ENCODE assay signal across 8 mouse cellular contexts in the genomic region with DNA sequence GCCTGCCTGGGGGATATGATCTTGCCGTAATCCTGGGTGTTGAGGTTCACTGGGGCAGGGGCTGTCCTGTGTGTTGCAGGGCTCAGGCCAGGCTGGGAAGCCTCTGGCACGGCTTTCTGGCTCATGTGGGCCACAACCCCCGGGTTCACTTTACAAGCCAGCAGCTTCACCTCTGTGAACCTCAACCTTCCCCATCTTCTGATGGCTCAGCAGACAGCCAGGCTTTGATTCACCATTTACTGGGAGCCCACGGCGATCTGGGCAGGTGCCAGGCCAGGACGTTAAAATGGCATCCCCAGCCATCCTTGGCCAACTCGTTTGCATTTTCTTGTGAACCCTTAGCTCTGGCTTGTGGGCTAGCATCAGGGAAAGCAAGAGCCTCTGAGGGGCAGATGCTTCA. TPM values are rescaled to one million over a fixed set of nuclear protein-coding genes. Genes with fewer than 3 reads are reported as not detected.
DNase-seq lines count a peak whose midpoint lies in the region; ATAC-seq and TF ChIP-seq lines count a peak whose summit lies in the region.

No protein-coding gene starts in this region.

- peak overlapping the region; percentile 68 for H3K9ac ChIP-seq in lung, embryonic 16.5 days (ENCODE audit: low read length)
- H3K9ac ChIP-seq in forebrain, embryonic 14.5 days (ENCODE audit: low read length) = peak overlapping the region; percentile 52
- H3K9ac ChIP-seq in limb, embryonic 11.5 days (ENCODE audit: low read length) = no peak overlapping the region
- H3K9ac ChIP-seq in stomach, embryonic 14.5 days (replicated peaks; ENCODE audit: low read depth, low read length) = peak overlapping the region; percentile 8; the same call in 1 of the 2 replicates

- peaks cover 8% of the 10 kb centered on the region for H3K27me3 ChIP-seq in lung, embryonic 16.5 days (ENCODE audit: control insufficient read depth, insufficient read depth, low read depth, low read length)
- peaks cover 36% of the 10 kb centered on the region for H3K27me3 ChIP-seq in forebrain, embryonic 14.5 days (replicated peaks; ENCODE audit: control insufficient read depth, insufficient read depth, low read length)
- peaks cover 34% of the 10 kb centered on the region for H3K27me3 ChIP-seq in limb, embryonic 11.5 days (ENCODE audit: control insufficient read depth, insufficient read depth, low read length)
- no peaks in the 10 kb centered on the region for H3K27me3 ChIP-seq in stomach, embryonic 14.5 days (ENCODE audit: control insufficient read depth, insufficient read depth, low read length)

- peak overlapping the region; percentile 63 for H3K4me3 ChIP-seq in lung, embryonic 16.5 days (ENCODE audit: low read length)
- H3K4me3 ChIP-seq in lung, adult 2 months (replicated peaks; ENCODE audit: extremely low read depth, low read depth, low read length) = no peak overlapping the region
- H3K4me3 ChIP-seq in forebrain, embryonic 14.5 days (ENCODE audit: low read depth, low read length) = peak overlapping the region; percentile 38
- H3K4me3 ChIP-seq in limb, embryonic 11.5 days (ENCODE audit: low read depth, low read length) = peak overlapping the region; percentile 29
- peak overlapping the region; percentile 42 for H3K4me3 ChIP-seq in stomach, embryonic 14.5 days (ENCODE audit: low read depth, low read length)

- H3K36me3 ChIP-seq in lung, embryonic 16.5 days (ENCODE audit: control insufficient read depth, insufficient read depth, low read length) = no peaks in the 10 kb centered on the region
- H3K36me3 ChIP-seq in forebrain, embryonic 14.5 days (ENCODE audit: control insufficient read depth, insufficient read depth, low read length) = no peaks in the 10 kb centered on the region
- no peaks in the 10 kb centered on the region; the same call in 1 of the 2 replicates for H3K36me3 ChIP-seq in limb, embryonic 11.5 days (ENCODE audit: control insufficient read depth, insufficient read depth, low read length)
- H3K36me3 ChIP-seq in stomach, embryonic 14.5 days (ENCODE audit: control insufficient read depth, insufficient read depth, low read length) = no peaks in the 10 kb centered on the region

- H3K4me1 ChIP-seq in lung, embryonic 16.5 days (replicated peaks; ENCODE audit: control insufficient read depth, insufficient read depth, low read length) = peaks cover 12% of the 10 kb centered on the region
- H3K4me1 ChIP-seq in lung, adult 2 months (ENCODE audit: control insufficient read depth, insufficient read depth, low read length) = peaks cover 2% of the 10 kb centered on the region; the same call in 1 of the 2 replicates
- peaks cover 8% of the 10 kb centered on the region; the same call in 1 of the 2 replicates for H3K4me1 ChIP-seq in forebrain, embryonic 14.5 days (ENCODE audit: control insufficient read depth, insufficient read depth, low read length)
- peaks cover 11% of the 10 kb centered on the region for H3K4me1 ChIP-seq in limb, embryonic 11.5 days (ENCODE audit: control insufficient read depth, insufficient read depth, low read length)
- 0 out of 2 replicates have a peak, but pooled peaks cover 4% of the 10 kb centered on the region for H3K4me1 ChIP-seq in stomach, embryonic 14.5 days (ENCODE audit: control insufficient read depth, insufficient read depth, low read length)

- peak overlapping the region; percentile 89 for H3K4me2 ChIP-seq in lung, embryonic 16.5 days (ENCODE audit: low read depth, low read length)
- H3K4me2 ChIP-seq in forebrain, embryonic 14.5 days (ENCODE audit: low read length) = peak overlapping the region; percentile 80
- H3K4me2 ChIP-seq in limb, embryonic 11.5 days (ENCODE audit: low read depth, severe bottlenecking) = peak overlapping the region; percentile 73
- peak overlapping the region; percentile 97 for H3K4me2 ChIP-seq in stomach, embryonic 14.5 days (replicated peaks; ENCODE audit: low read depth, low read length)

- DNase-seq in lung, adult 2 months = no peak
- no peak for DNase-seq in forebrain, embryonic 14.5 days (ENCODE audit: low spot score)
- DNase-seq in limb, embryonic 11.5 days (ENCODE audit: low spot score) = no peak
- DNase-seq in layer of hippocampus, adult 9-11 months = no peak
- no peak for DNase-seq in adrenal gland, postnatal 25 days
- DNase-seq in right cerebral cortex, adult 2 months (ENCODE audit: low spot score in 2 of 2) = no peak

- TF ChIP-seq POLR2A in lung, adult 2 months (IDR thresholded peaks at IDR 0.05; ENCODE audit: borderline replicate concordance, extremely low read depth, low read depth, low read length) = no peak

- H3K9me3 ChIP-seq in lung, embryonic 16.5 days (ENCODE audit: control insufficient read depth, low read length) = 0 out of 2 replicates have a peak, but pooled peaks cover 2% of the 10 kb centered on the region
- no peaks in the 10 kb centered on the region for H3K9me3 ChIP-seq in forebrain, embryonic 14.5 days (replicated peaks; ENCODE audit: control insufficient read depth, low read length)
- no peaks in the 10 kb centered on the region for H3K9me3 ChIP-seq in limb, embryonic 11.5 days (ENCODE audit: control insufficient read depth, low read length)
- H3K9me3 ChIP-seq in stomach, embryonic 14.5 days (ENCODE audit: control insufficient read depth, low read depth, low read length) = no peaks in the 10 kb centered on the region

- TF ChIP-seq CTCF in lung, adult 2 months (IDR thresholded peaks at IDR 0.05; ENCODE audit: insufficient read depth, low read length) = no peak

- no peak overlapping the region for H3K27ac ChIP-seq in lung, embryonic 16.5 days (ENCODE audit: low read length)
- H3K27ac ChIP-seq in forebrain, embryonic 14.5 days (ENCODE audit: low read depth, low read length) = no peak overlapping the region
- no peak overlapping the region for H3K27ac ChIP-seq in limb, embryonic 11.5 days (replicated peaks; ENCODE audit: low read depth, low read length)
- H3K27ac ChIP-seq in stomach, embryonic 14.5 days (ENCODE audit: low read length) = no peak overlapping the region

- no peak for ATAC-seq in lung, embryonic 16.5 days (ENCODE audit: low read depth)
- ATAC-seq in forebrain, embryonic 14.5 days = no peak
- ATAC-seq in limb, embryonic 11.5 days (ENCODE audit: insufficient number of reproducible peaks, low FRiP score, low TSS enrichment, low read depth) = no peak
- ATAC-seq in stomach, embryonic 14.5 days (ENCODE audit: insufficient number of reproducible peaks, insufficient read depth, low FRiP score, low read depth) = no peak

- 34% methylated on average over 7 of the region's 7 CpGs for WGBS in lung, embryonic 16.5 days
- WGBS in lung, adult 2 months = 47% methylated on average over 7 of the region's 7 CpGs
- WGBS in forebrain, embryonic 14.5 days = 18% methylated on average over 7 of the region's 7 CpGs
- WGBS in limb, embryonic 11.5 days = 28% methylated on average over 7 of the region's 7 CpGs
- 28% methylated on average over 7 of the region's 7 CpGs for WGBS in stomach, embryonic 14.5 days

RNA-seq across cellular contexts. Expression of a gene that starts 0.5 kb away (rescaled TPM):
- polyA plus RNA-seq in lung, embryonic 16.5 days (2015; fragmentation: Nextera tagmentation; extraction: Ambion mirVana) = 72.0 and 91.8 TPM in 2 replicates
- polyA plus RNA-seq in lung, adult 2 months (2012; rRNA removed) = 14.3 and 18.2 TPM in 2 replicates
- 6.3 and 6.9 TPM in 2 replicates for polyA plus RNA-seq in forebrain, embryonic 14.5 days (2014; fragmentation: Nextera tagmentation; extraction: Ambion mirVana)
- 5.5 and 5.8 TPM in 2 replicates for polyA plus RNA-seq in limb, embryonic 11.5 days (2014; fragmentation: Nextera tagmentation; extraction: Ambion mirVana)
- polyA plus RNA-seq in stomach, embryonic 14.5 days (2014; fragmentation: Nextera tagmentation; extraction: Ambion mirVana) = 34.3 and 54.4 TPM in 2 replicates
- 14.8 and 41.4 TPM in 2 replicates for total RNA-seq in adrenal gland, postnatal 25 days (2021)
